Mouse (Mus musculus) liver, postnatal 0 days (tissue): Measurements from ENCODE around the gene Bspry.

Source experiments
- CTCF ChIP-seq: sonication (generic); IDR thresholded peaks from 2 replicates; pipeline ENCODE4 v1.5.1; 2016; ENCODE audit warnings: antibody characterized with exemption, low read depth
- EP300 ChIP-seq: IDR thresholded peaks from 2 replicates; pipeline ENCODE4 v1.6.1; 2016; ENCODE audit warnings: antibody characterized with exemption, low read depth, mild to moderate bottlenecking

- TF ChIP-seq CTCF = no peak
- no peak for TF ChIP-seq EP300
Observed at GRCm38 (mm10) chr4:62509946-62510345, 30.1 kb downstream of the Bspry start.
